Mouse (Mus musculus) erythroblast, adult 5-6 weeks (primary cell): ENCODE data around the gene Maml3. TPM values are rescaled to one million over a fixed set of nuclear protein-coding genes. Genes with fewer than 3 reads are reported as not detected.

Experiments used
- ATAC-seq: replicated peaks from 2 replicates; pipeline ENCODE4 v1.8.0; 2016; ENCODE audit warnings: moderate number of reproducible peaks, mild to moderate bottlenecking, moderate TSS enrichment, inconsistent platforms; ENCODE audit not compliant: poor library complexity, low FRiP score, severe bottlenecking
- total RNA-seq, 2 experiments: library from RNA; stranded (forward) in 1 of 2; stranded (reverse) in 1 of 2; fragments of 150-400 nt in 1 of 2; fragments of 200-764, 138-1000 nt in 1 of 2; gene quantifications; 2 replicates each; pipeline versions ENCODE4 v1.2.3 to v1.2.4; 2015 to 2017; ENCODE audit warnings: low replicate concordance in 2 of 2

The Maml3 gene
- total RNA-seq, 2 experiments from 2014 or later: 1.3 to 3.3 TPM

- no peak for ATAC-seq
Measured at GRCm38 (mm10) chr3:51660060-51660459, 444.8 kb downstream of the Maml3 start, which contains the start of gene Mgst2. Gene Mgst2, plus strand, starts transcription at chr3:51660360.

DNA sequence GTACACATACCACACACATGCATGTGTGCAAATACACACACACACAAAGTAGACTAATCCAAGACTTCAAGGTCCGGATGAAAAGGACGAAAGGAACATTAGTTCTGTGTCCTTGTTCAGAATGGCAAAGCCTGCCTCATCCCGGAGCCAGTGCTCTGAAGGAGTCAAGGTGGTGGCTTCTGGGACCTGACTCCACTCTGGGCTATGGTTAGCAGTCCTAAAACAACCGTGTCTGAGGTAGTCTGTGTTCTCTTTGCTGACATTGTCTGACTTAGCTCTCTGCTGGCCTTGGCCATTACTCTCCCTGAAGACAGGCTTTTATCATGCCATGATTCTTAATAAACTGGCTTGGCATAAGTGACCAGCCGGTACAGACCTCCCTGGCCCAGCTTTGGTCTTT lies 445.5 kb downstream of the Maml3 start:
- ATAC-seq: no peak

DNA sequence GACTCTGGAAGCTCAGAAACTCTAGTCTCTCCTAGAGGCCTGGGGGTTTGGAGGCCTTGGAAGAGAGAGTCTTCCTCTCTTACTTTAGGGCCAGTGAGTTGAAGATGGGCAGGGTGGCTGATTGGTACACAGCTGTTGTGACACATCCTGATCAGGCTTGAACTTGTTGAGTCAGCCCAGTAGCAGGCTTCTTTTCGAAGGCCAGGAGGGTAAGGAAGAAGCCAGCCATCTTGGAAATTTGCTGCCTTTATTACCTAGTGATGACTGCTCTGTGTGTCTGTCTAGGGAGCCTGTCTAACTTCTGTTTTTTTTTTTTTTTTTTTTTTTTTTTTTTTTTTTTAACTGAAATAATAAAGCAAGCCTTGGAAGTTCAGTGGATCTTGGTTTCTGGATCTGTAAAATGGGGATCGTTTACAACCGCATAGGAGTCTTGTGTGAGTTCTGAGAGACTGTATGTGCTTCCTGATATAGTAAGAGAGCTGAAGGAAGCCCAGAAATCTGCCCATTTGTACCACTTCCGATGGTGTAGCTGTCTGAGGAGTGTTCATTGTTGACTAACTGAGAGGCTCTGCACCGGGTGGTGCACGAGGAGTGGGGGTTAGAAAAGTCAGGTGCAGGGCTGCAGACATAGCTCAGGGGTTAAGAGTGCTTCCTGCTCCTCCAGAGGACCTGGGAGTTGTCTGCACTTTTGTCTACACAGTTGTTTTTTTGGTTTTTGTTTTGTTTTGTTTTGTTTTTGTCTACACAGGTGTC lies 450.4 kb downstream of the Maml3 start:
- no peak for ATAC-seq

- no peak for ATAC-seq
Measured at GRCm38 (mm10) chr3:51652701-51653100, 452.2 kb downstream of the Maml3 start.

GRCm38 (mm10) chr3:51652292-51652691 lies 452.6 kb downstream of the Maml3 start:
- peak; percentile 77 for ATAC-seq

- no peak for ATAC-seq
Measured at GRCm38 (mm10) chr3:51651149-51651548, 453.7 kb downstream of the Maml3 start.

GRCm38 (mm10) chr3:51649986-51650385 lies 454.9 kb downstream of the Maml3 start:
- no peak for ATAC-seq

GRCm38 (mm10) chr3:51649426-51649825 lies 455.4 kb downstream of the Maml3 start:
- no peak for ATAC-seq

DNA sequence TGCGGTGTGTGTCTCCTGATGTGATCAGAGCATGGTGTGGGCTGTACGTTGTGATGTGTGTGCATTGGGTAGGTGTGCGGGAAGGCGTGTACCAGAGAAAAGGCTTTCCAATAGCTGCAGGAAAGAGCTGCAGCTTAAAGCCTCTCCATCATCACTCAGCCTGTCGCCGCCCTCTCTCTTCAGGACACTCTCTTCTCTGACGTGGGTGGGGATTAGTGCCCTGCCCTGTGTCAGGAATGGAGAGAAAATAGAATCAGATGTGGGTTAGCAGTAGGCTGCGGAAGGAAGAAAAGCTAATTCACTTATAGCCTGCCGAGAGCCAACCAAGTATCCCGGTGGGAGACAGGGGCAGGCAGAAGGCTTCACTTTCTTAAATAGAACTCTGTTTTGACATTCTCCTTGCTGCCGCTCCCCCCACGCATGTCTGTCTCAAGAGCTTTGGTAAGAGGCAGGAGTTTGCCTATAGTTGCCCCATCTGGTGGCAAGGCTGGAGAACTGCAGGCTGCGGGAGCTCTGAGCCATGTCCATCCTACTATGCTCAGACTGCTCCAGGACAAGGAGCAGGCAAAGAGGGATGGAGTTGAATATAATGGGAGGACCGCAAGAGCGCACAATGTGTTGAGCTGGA lies 456.7 kb downstream of the Maml3 start:
- ATAC-seq: peak; percentile 62; the same call in 1 of the 2 replicates

- no peak for ATAC-seq
Measured at GRCm38 (mm10) chr3:51647356-51647755, 457.5 kb downstream of the Maml3 start.

GRCm38 (mm10) chr3:51646301-51646700 lies 458.6 kb downstream of the Maml3 start:
- ATAC-seq: no peak

DNA sequence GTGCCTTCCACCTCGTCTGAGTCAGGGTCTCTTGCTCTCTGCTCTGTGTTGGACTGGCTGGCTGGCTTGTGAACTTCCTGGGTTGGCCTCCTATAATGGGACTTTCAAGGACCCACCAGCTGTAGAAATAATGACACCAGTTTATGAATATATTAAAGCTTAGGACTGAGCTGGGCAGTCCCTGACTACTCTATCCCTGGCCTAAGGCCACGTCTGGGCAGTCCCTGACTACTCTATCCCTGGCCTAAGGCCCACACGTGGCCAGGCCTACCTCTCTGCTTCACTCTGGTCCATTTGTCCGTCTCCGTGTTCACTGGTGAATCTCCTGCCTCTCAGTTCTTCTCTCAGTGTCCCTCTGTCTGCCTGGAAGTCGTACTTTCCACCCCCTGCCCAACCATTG lies 459.4 kb downstream of the Maml3 start:
- ATAC-seq: no peak

DNA sequence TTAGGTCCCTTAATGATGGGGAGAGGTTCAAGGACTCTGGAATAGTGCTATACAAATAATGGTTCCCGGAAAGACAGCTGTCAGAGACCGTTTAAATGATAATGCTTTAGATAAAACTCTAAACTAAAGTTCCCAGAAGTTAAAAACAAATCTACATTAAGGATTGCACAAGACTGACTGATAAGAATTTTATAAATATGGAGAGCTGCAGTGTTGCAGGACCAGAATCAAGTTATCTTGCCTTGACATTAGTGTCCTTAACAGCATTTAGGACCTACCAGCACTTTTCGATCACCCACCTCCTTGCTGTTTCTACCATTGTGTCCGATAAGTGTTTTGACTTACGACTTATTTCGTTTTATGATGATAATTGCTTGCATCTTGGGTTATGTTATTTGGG lies 466.6 kb downstream of the Maml3 start:
- ATAC-seq: no peak

GRCm38 (mm10) chr3:51637326-51637725 lies 467.6 kb downstream of the Maml3 start:
- ATAC-seq: no peak

GRCm38 (mm10) chr3:51636700-51637099 lies 468.2 kb downstream of the Maml3 start:
- no peak for ATAC-seq

DNA sequence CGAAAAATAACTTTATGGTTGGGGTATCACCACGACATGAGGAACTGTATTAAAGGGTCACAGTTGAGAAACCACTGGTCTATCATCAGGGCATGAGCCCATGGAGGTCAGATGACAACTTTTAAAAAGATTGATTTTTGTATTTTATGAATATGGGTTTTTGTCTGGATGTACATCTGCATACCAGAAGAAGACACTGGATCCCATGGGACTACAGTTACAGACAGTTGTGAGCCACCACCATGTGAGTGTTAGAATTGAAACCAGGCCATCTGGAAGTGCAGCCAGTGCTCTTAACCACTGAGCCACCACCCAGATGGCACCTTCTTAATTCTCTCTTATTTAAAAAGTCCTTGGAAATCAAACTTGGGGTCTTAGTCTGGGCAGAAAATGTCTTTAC lies 468.9 kb downstream of the Maml3 start:
- no peak for ATAC-seq

Other genes with a start within 250 kb of the Maml3 start
- gene Foxo1, start 163.3 kb upstream of the Maml3 start, total RNA-seq (2015; ENCODE audit: low replicate concordance): 1.3 and 2.1 TPM in 2 replicates
- gene Foxo1, start 163.3 kb upstream of the Maml3 start, total RNA-seq (2017; ENCODE audit: low replicate concordance): 0.26 and 0.56 TPM in 2 replicates